Mouse (Mus musculus) MEL (cell line): ENCODE measurements at regions not wholly inside any gene's neighbourhood (a gene's known extent, or its start where the extent isn't known, plus 50 kb on each side); places are given as distances from the start of the nearest gene placed in this dataset.

Experiments used
- CTCF ChIP-seq, 3 experiments: IDR thresholded peaks in 2 of 3; conservative IDR thresholded peaks in 1 of 3; 2 replicates each; pipeline ENCODE4 v1.5.1; 2011 to 2012; ENCODE audit warnings: low read length in 3 of 3, low read depth in 2 of 3, mild to moderate bottlenecking in 2 of 3, improper control_type of control experiment in 1 of 3, inconsistent platforms in 1 of 3, mixed read lengths in 1 of 3, moderate library complexity in 1 of 3; ENCODE audit not compliant: control insufficient read depth in 1 of 3, insufficient read depth in 1 of 3, poor library complexity in 1 of 3, severe bottlenecking in 1 of 3
- POLR2A ChIP-seq, 2 experiments: IDR thresholded peaks; 2 replicates each; pipeline ENCODE4 v1.6.1; 2011 to 2012; ENCODE audit warnings: low read length in 2 of 2, mild to moderate bottlenecking in 2 of 2, control low read depth in 1 of 2, improper control_type of control experiment in 1 of 2, low read depth in 1 of 2, moderate library complexity in 1 of 2; ENCODE audit not compliant: control insufficient read depth in 1 of 2, insufficient read depth in 1 of 2, poor library complexity in 1 of 2

DNA sequence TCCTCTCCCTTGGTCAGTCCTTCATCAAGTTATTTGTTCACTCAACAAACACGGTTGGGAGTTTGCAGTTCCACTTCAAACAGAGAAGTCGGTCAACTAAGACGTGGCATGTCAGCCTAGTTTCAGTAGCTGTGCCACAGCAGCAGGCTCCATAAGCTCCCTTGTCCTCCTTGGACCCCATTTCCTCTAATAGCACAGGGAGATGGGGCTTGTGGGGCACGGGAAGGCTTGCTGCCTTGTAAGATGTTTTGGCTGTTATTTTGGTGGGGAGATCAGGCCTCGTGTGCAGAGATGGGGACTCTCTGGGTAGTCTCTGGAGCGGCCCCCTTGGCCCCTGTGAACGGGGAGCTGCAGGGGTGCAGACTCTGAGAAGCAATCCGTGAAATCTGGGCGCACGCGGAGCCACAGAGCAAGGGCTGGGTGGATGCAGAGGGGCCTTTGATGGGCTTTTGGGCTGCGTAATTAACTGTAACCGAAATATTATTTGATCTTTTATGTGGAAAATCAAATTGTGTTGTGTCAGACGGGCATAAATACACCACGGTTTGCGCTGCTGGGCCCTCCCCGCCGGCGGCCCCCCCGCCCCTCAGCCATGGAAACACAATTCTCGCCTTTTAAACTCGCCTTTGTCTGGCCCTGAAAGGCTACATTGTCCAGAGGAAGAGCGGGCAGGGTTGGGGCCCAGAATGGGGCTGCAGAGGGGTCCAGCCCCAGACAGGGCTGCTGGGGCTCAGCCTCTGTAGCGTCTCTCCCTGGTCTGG lies 137.6 kb downstream of the Mn1 start:
- TF ChIP-seq POLR2A (IDR thresholded peaks at IDR 0.05; ENCODE audit: control insufficient read depth in 1 of 2, insufficient read depth in 1 of 2, low read depth in 1 of 2, low read length in 2 of 2, poor library complexity in 1 of 2) (no peak), CTCF (IDR thresholded peaks at IDR 0.05 in 2 of 3, conservative IDR thresholded peaks at IDR 0.05 in 1 of 3; ENCODE audit: control insufficient read depth in 1 of 3, insufficient read depth in 1 of 3, low read depth in 2 of 3, low read length in 3 of 3, poor library complexity in 1 of 3, severe bottlenecking in 1 of 3) (no peak)
